Mouse (Mus musculus) lung, adult 10 weeks (tissue): Measurements from ENCODE around the gene 3830406C13Rik. TPM values are rescaled to one million over a fixed set of nuclear protein-coding genes. Genes with fewer than 3 reads are reported as not detected.

Experiments used
- polyA plus RNA-seq: library from polyadenylated mRNA; stranded (reverse); fragments of 350-450 nt; fragmentation: Illumina TruSeq; extraction: RNeasy Lipid Tissue Mini Kit (QIAGEN cat#74804); gene quantifications from one replicate; pipeline ENCODE4 v1.2.3, GENCODE M21; 2014; ENCODE audit warnings: low read depth, low replicate concordance; ENCODE audit not compliant: insufficient read depth

3830406C13Rik gene
- polyA plus RNA-seq: 24.6 TPM

GRCm38 (mm10) chr14:12284141-12284912 is at the start of gene 3830406C13Rik:
Gene 3830406C13Rik (plus strand): TSS chr14:12284173.

GRCm38 (mm10) chr14:12283641-12284040 is 332 bp upstream of the 3830406C13Rik start, which contains the start of gene Gm49355:
Gene Gm49355 (plus strand): TSS chr14:12283976.

GRCm38 (mm10) chr14:12348089-12348488 is 64.1 kb downstream of the 3830406C13Rik start, which contains the start of gene Fezf2:
Gene Fezf2 (minus strand): TSS chr14:12348189.

Other genes starting within 250 kb of the 3830406C13Rik start
- 0.10 TPM for gene Gm49355, start 197 bp upstream of the 3830406C13Rik start, polyA plus RNA-seq
- not detected for gene Fezf2, start 64.0 kb downstream of the 3830406C13Rik start, polyA plus RNA-seq